Mouse (Mus musculus) CH12F3 (cell line): ENCODE measurements around the gene Atxn7l2.

Experiments used
- in situ Hi-C: fragments of 300-500 bp; cut with MboI; formaldehyde crosslinking; loops from 2 replicates; pipeline ENCODE4 v1.14.3; 2020; ENCODE audit warnings: low sequenced_read_pairs

The Atxn7l2 gene

GRCm38 (mm10) chr3:108206731-108207375 lies 3.9 kb downstream of the Atxn7l2 start:
- in situ Hi-C loops = no loop called here

DNA sequence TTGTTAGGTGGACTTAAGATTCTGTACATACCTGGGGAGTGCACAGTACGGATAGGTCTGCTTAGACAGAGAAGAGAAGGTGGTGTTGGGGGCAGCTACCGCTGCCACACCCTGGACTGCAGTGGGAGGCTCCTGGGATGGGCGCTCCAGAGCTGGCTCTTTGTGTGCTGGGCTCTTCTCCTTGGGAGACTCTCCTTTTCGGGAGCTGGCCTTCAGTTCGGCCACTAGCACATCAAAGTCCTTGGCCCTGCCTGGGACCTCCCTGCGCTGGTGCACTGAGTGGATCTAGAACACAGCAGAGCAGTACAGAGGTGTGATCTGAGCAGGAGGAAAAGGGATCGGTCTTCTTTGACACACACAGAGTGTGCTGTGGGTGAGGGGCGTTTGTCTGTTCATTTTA lies 5.1 kb downstream of the Atxn7l2 start:
- in situ Hi-C loops = no loop called here

- in situ Hi-C loops = no loop called here
Observed at GRCm38 (mm10) chr3:108204470-108204869, 6.3 kb downstream of the Atxn7l2 start.

DNA sequence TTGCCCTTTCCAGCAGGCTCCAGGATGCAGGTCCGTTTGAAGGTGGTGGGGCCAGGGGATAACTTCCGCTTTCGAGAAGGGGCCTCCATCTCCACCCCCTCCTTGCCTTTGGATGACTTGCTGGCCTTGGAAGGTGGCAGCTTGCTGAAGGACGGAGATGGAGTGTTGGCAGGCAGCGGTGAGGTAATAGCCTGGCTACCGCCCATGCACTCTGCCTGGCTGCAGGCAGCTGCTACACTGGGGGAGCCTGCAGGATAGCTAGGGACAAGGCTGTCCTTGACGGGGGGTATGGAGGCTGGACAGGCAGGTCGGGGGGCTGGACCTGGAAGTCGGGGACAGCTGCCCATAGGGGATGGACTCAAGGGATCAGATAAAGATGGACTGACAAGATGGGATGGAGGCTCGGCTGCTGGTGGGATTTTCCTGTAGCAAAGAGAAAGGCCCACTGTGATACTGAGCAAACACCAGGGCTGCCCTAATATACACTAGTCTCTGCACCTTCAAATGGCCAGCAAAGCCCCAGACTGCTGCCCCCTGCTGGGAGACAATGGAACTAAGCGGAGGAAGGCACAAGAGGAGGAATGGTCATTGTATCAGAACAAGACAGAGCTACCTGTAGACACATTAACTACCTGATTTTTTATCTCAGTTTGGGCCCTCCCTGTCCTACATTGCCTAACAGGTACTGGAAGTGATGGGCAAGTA lies 7.0 kb downstream of the Atxn7l2 start:
- in situ Hi-C loops = no loop called here

DNA sequence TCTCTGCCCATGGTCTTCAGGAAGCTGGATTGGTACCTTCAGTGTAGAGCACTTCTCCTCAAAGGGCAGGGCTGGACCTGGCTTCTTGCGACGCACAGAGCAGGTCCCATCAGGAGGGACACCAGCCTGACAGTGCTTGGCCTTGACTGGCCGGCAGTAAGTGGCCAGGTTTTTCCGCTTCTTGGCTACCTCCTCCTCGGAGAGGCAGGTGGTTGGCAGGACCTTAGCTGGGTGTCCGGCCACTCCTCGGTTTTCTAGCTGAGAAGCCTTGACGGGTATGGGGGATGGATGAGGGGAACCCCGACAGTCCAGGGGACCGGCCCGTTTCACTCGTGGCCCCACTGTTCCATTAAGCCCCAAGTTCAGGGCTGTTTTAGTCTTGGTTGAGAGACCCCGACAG lies 7.5 kb downstream of the Atxn7l2 start:
- in situ Hi-C loops = no loop called here

- in situ Hi-C loops = no loop called here
Observed at GRCm38 (mm10) chr3:108202506-108202905, 8.2 kb downstream of the Atxn7l2 start.

DNA sequence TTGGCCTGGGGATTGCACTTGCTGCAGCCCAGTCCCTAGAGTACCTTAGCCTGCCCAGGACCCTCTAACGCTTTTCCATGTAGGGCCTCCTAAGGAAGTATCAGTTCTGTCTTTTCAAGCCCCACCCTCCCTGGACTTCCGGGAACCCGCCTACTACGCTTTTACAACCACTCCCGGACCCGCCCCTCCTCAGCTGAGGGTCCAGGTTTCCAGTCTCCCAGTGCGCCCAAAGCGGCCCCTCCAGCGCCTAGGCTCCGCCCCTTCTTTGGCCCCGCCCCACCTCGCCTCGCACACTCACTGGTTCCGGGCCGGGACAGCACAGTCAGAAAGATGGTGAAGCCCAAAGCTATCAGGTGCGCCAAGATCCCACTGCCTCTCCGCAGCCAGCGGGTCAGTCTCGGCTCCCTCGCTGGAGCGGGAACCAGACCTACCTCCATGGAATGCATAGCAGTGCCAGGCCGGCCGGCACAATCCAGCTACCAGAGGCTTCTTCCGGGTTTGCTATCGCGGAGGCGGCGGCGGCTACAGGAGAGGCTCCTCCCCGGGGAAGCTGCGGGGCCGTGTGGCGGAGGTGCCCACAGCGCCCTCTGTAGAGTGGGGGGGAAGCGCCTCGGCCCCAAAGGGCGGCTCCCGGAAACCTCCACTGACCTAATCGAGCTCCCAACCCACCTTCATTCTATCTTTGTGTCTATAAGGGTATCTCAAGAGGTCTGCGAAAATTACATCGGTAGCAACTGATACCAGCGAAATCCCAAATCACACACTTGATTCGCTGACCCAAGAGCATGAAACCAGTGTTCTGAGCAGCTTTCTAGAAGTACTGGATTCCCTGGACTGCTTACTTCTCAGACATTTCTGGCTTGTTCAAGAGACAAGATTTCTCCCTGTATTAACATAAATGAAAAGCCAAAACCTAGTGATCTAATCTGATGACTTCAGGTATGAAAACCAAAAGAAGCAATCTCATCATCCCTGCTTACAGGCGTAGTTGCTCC lies 10.1 kb downstream of the Atxn7l2 start, which contains the start of gene Cyb561d1:
Gene Cyb561d1 (minus strand): TSS at position 884 of the 995 bp plus-strand sequence.
- in situ Hi-C loops = no loop called here

- in situ Hi-C loops = no loop called here
Observed at GRCm38 (mm10) chr3:108199231-108199630, 11.5 kb downstream of the Atxn7l2 start.

DNA sequence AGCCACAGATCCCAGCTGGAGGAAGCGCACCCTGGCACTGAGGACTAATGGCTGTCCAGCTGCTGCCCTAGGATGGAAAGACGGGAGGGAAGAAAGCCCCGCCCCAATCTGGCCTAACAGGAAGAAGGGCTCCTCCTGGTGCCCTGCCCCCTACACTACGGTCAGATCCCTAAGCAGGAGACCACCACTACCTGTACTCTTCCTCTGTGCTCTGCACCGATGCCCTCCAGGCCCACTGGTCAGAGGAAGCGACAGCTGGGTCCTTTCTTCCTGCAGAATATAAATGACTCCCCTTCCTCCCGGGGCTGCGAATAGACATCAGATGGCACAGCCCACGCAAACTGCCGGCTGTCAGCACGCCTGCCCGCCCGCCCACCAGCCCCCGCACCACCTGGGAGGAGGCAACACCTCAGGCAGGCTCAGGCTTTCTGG lies 13.7 kb downstream of the Atxn7l2 start:
- in situ Hi-C loops = no loop called here

DNA sequence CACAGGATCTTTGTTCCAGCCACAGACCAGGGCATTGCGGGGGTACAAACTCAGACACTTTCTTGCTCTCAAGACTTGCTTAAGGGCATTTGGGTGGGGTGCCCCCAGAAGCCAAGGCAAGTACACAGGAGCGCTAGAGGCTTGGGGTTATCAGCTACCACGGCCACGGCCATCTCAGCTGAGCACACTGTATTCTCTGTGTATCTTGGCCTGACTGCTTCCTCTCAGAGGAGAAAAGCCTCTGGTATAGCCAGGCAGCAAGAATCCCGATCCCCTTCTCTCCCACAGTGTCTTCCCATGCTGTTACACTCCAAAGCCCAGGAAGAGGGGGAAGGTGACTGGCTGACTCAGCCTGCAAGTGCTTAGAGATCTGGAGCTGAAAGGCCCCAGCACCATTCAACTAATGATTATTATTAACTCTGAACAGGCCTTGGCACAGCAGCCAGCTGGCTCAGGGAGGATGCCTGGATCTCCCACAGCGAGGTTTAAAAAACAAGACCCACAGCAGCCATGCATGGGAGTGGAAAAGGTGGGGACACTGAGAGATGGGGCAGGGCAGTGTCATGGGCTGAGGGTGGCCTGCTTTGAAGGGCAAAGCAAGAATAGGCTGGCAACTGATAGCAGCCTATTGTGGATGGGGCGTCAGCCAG lies 14.7 kb downstream of the Atxn7l2 start:
- in situ Hi-C loops = no loop called here

DNA sequence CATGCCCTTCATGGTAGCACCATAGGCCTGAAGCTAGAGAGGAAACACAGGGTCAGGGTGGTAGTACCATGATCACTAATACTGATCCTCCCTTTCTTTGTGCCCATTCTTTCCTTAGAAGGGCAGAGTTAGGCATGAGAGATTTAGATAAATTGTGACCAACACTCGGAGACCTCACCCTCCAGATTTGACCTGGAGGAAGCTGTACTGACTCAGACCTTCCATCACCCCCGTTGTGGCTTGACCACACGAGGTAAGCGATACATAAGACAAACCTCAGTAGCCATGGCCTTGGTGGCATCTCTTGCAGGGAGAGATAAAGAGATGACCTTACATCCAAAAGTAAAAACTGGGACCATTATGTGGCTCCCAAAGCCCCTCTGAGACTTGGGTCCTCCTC lies 15.4 kb downstream of the Atxn7l2 start:
- in situ Hi-C loops = no loop called here

DNA sequence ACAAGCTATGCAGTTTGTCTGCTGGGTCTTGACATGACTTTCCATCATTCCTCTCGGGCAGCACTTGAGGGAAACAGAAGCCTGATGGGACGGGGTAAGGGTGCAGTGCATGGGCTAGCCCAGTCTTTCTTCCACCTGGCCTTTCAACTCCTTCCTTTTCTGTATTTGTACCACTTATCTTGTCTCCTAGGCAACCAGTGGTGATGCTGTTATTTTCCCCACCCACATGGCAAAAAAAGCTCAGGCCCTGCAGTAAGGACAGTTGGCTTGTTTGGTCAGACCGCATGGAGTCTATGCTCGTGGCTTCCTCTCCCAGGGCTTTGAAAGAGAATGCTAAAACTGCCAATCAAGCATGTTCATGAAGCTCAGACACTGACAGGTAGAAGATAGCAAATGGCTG lies 17.0 kb downstream of the Atxn7l2 start:
- in situ Hi-C loops = no loop called here

GRCm38 (mm10) chr3:108189897-108190296 lies 20.8 kb downstream of the Atxn7l2 start:
- in situ Hi-C loops = no loop called here

DNA sequence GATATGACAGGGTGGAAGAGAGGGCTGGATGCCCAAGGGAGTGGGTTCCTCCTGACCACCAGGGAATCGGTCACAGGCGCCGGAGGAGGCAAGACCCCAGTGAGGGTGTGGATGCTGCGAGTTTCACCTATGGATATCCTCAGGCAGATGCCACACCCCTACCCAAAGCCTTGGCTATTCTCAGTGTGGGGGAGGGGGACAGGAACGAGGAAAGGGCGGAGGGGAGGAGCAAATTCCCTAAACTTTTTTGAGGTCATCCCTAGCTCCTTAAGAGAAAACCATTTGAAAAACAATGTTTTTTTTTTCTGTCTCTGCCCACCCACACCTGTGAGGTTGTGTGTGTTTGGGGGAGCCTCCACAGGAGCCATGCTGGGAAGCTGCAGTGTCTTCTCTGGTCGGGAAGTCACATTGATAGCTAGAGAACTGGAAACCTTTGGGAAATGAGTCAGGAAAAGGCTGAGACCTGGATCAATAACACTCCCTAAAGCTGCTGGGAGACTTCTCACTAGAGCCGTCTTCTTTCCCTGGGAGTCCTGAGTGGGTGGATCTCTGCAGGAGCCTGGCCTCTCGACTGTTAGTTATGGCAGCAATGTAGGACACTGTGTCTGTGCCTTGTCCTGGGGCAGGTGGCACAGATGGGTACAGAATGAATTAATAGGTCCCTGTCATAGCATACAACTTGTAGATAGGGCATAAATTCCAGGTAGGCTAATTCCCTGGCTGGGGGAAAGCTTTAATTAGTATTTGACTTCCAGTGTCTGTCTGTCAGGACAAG lies 21.8 kb downstream of the Atxn7l2 start:
- in situ Hi-C loops = no loop called here

- in situ Hi-C loops = no loop called here
Observed at GRCm38 (mm10) chr3:108187111-108187795, 23.5 kb downstream of the Atxn7l2 start.

- in situ Hi-C loops = no loop called here
Observed at GRCm38 (mm10) chr3:108186098-108187047, 24.4 kb downstream of the Atxn7l2 start, which contains the start of gene Amigo1. Amigo1 (plus strand) TSS chr3:108186335.

- in situ Hi-C loops = no loop called here
Observed at GRCm38 (mm10) chr3:108185460-108186097, 25.2 kb downstream of the Atxn7l2 start.

DNA sequence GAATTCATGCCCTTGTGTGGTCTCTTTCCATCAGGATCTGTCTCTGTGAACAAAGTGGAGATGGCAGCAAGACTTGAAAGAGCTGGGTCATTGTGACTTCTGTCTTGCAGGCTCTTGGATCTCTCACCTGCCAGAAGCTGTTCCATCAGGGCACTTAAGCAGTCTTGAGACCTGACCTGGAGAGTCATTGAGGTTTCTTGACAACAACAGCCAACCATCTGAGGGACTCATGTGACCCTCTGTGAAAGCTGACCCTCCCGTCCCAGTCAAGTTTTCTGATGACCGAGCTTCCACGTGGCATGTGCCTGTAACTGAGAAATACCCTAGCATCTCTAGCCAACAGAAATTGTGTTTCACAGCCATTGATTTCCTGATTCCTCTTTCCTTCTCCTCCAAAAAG lies 26.0 kb downstream of the Atxn7l2 start:
- in situ Hi-C loops = no loop called here
